Mouse (Mus musculus) heart, postnatal 0 days (tissue): ENCODE measurements at regions not wholly inside any gene's neighbourhood (a gene's known extent, or its start where the extent isn't known, plus 50 kb on each side); places are given as distances from the start of the nearest gene placed in this dataset.

Experiments
- CTCF ChIP-seq: IDR thresholded peaks from 2 replicates; pipeline ENCODE4 v1.5.1; 2016; ENCODE audit warnings: antibody characterized with exemption, control low read depth, low read depth
- EP300 ChIP-seq: IDR thresholded peaks from 2 replicates; pipeline ENCODE4 v1.6.1; 2016; ENCODE audit warnings: antibody characterized with exemption, low read depth

DNA sequence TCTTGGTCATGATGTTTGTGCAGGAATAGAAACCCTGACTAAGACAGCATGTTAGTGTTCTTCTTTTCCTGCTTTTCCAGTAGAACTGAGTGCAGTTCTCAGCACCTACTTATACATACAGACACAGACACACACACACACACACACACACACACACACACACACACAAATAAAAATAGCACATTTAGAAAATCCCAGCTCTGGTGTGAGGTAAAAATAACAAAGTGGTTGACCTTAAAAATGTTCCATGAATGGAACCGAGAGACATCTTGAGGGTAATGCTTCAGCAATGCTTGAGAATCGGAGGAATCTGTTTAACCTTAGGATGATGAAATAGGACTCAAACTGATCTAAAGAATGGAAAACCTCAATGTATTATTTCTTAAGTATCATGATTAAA lies 84.4 kb upstream of the Ankrd1 start:
- TF ChIP-seq EP300: no peak
- TF ChIP-seq CTCF: no peak
